ENCODE assay signal across 8 mouse cellular contexts in genomic region chr17:83517280-83518015, GRCm38 (mm10). TPM values are rescaled to one million over a fixed set of nuclear protein-coding genes. Genes with fewer than 3 reads are reported as not detected.
A peak's percentile ranks its signal among the peaks of the same experiment; 100 is the strongest.
DNase-seq lines count a peak whose midpoint lies in the region; ATAC-seq lines count a peak whose summit lies in the region.

Gene Cox7a2l, minus strand, starts transcription at chr17:83517330.

- H3K4me3 ChIP-seq in lung, embryonic 16.5 days (ENCODE audit: low read length) = no peak within 1 kb of the TSS
- no peak within 1 kb of the TSS for H3K4me3 ChIP-seq in embryonic facial prominence, embryonic 15.5 days (replicated peaks)
- H3K4me3 ChIP-seq in heart, embryonic 14.5 days (ENCODE audit: control insufficient read depth in 1 of 2, insufficient read depth in 1 of 2, low read depth in 1 of 2, low read length in 2 of 2) = no peak within 1 kb of the TSS
- H3K4me3 ChIP-seq in midbrain, embryonic 12.5 days = no peak within 1 kb of the TSS

- ATAC-seq in lung, embryonic 16.5 days (ENCODE audit: low read depth) = no peak
- no peak for ATAC-seq in embryonic facial prominence, embryonic 15.5 days (ENCODE audit: insufficient number of reproducible peaks, low FRiP score, low TSS enrichment, low read depth)
- no peak for ATAC-seq in heart, embryonic 14.5 days (ENCODE audit: insufficient number of reproducible peaks, insufficient read depth, low FRiP score, low read depth)
- no peak for ATAC-seq in midbrain, embryonic 12.5 days (ENCODE audit: low FRiP score, low read depth)

- no peaks in the 10 kb centered on the region for H3K27me3 ChIP-seq in lung, embryonic 16.5 days (ENCODE audit: control insufficient read depth, insufficient read depth, low read depth, low read length)
- no peaks in the 10 kb centered on the region for H3K27me3 ChIP-seq in embryonic facial prominence, embryonic 15.5 days
- no peaks in the 10 kb centered on the region for H3K27me3 ChIP-seq in heart, embryonic 14.5 days (ENCODE audit: control insufficient read depth, insufficient read depth, low read length)
- H3K27me3 ChIP-seq in midbrain, embryonic 12.5 days = no peaks in the 10 kb centered on the region

- 88% methylated on average over 8 of the region's 8 CpGs for WGBS in lung, embryonic 16.5 days
- WGBS in embryonic facial prominence, embryonic 15.5 days = 87% methylated on average over 8 of the region's 8 CpGs
- 87% methylated on average over 8 of the region's 8 CpGs for WGBS in heart, embryonic 14.5 days
- WGBS in midbrain, embryonic 12.5 days = 94% methylated on average over 8 of the region's 8 CpGs

- H3K9me3 ChIP-seq in lung, embryonic 16.5 days (ENCODE audit: control insufficient read depth, low read length) = no peaks in the 10 kb centered on the region
- H3K9me3 ChIP-seq in embryonic facial prominence, embryonic 15.5 days (replicated peaks) = no peaks in the 10 kb centered on the region
- no peaks in the 10 kb centered on the region for H3K9me3 ChIP-seq in heart, embryonic 14.5 days (ENCODE audit: control insufficient read depth, low read length)
- no peaks in the 10 kb centered on the region for H3K9me3 ChIP-seq in midbrain, embryonic 12.5 days

- peaks cover 10% of the 10 kb centered on the region for H3K4me1 ChIP-seq in lung, embryonic 16.5 days (replicated peaks; ENCODE audit: control insufficient read depth, insufficient read depth, low read length)
- H3K4me1 ChIP-seq in embryonic facial prominence, embryonic 15.5 days = peaks cover 16% of the 10 kb centered on the region
- peaks cover 0 to 13% of the 10 kb centered on the region in 2 experiments; a peak in 2 of 4 replicates for H3K4me1 ChIP-seq in heart, embryonic 14.5 days (ENCODE audit: control insufficient read depth in 2 of 2, insufficient read depth in 2 of 2, low read length in 2 of 2)
- peaks cover 17% of the 10 kb centered on the region for H3K4me1 ChIP-seq in midbrain, embryonic 12.5 days

- no peak within 1 kb of the TSS for H3K4me2 ChIP-seq in lung, embryonic 16.5 days (ENCODE audit: low read depth, low read length)
- no peak within 1 kb of the TSS for H3K4me2 ChIP-seq in embryonic facial prominence, embryonic 15.5 days (replicated peaks)
- H3K4me2 ChIP-seq in heart, embryonic 14.5 days (ENCODE audit: low read length) = no peak within 1 kb of the TSS
- H3K4me2 ChIP-seq in midbrain, embryonic 12.5 days (replicated peaks) = no peak within 1 kb of the TSS

- no peak within 1 kb of the TSS for H3K9ac ChIP-seq in lung, embryonic 16.5 days (ENCODE audit: low read length)
- H3K9ac ChIP-seq in embryonic facial prominence, embryonic 15.5 days = no peak within 1 kb of the TSS
- H3K9ac ChIP-seq in heart, embryonic 14.5 days (ENCODE audit: low read length) = no peak within 1 kb of the TSS
- H3K9ac ChIP-seq in midbrain, embryonic 12.5 days (replicated peaks) = no peak within 1 kb of the TSS

- no peak within 1 kb of the TSS for H3K27ac ChIP-seq in lung, embryonic 16.5 days (ENCODE audit: low read length)
- H3K27ac ChIP-seq in embryonic facial prominence, embryonic 15.5 days (replicated peaks) = no peak within 1 kb of the TSS
- H3K27ac ChIP-seq in heart, embryonic 14.5 days (replicated peaks in 1 of 2; ENCODE audit: control insufficient read depth in 1 of 2, insufficient read depth in 1 of 2, low read depth in 2 of 2, low read length in 2 of 2) = no peak within 1 kb of the TSS
- no peak within 1 kb of the TSS for H3K27ac ChIP-seq in midbrain, embryonic 12.5 days (replicated peaks)

- DNase-seq in lung, adult 18-20 months = no peak
- peak in 1 of 2 experiments; percentile 36 for DNase-seq in layer of hippocampus, postnatal 36 days
- no peak for DNase-seq in cerebellum, adult 9-10 months
- no peak for DNase-seq in kidney, postnatal 10 days

- H3K36me3 ChIP-seq in lung, embryonic 16.5 days (ENCODE audit: control insufficient read depth, insufficient read depth, low read length) = no peaks in the 10 kb centered on the region
- H3K36me3 ChIP-seq in embryonic facial prominence, embryonic 15.5 days = no peaks in the 10 kb centered on the region
- H3K36me3 ChIP-seq in heart, embryonic 14.5 days (ENCODE audit: control insufficient read depth, insufficient read depth, low read length) = no peaks in the 10 kb centered on the region
- no peaks in the 10 kb centered on the region for H3K36me3 ChIP-seq in midbrain, embryonic 12.5 days

RNA-seq across cellular contexts. Expression of gene Cox7a2l, which starts in this region (rescaled TPM):
- 180 and 187 TPM in 2 replicates for polyA plus RNA-seq in lung, embryonic 16.5 days (2015; fragmentation: Nextera tagmentation; extraction: Ambion mirVana)
- 163 and 167 TPM in 2 replicates for polyA plus RNA-seq in embryonic facial prominence, embryonic 15.5 days (2015; fragmentation: Nextera tagmentation; extraction: Ambion mirVana)
- 251 and 261 TPM in 2 replicates for polyA plus RNA-seq in heart, embryonic 14.5 days (2014; fragmentation: Nextera tagmentation; extraction: Ambion mirVana)
- 100 to 1,000 TPM; 173 to 181 TPM for total RNA-seq in layer of hippocampus, postnatal 36 days (2021)
- 150 TPM in 2 replicates for polyA plus RNA-seq in midbrain, embryonic 12.5 days (2016; fragmentation: Nextera tagmentation; extraction: Ambion mirVana)
